Mouse (Mus musculus) ES-E14 (cell line): ENCODE measurements around the gene Klk15.

Source experiments
- CHD2 ChIP-seq: IDR thresholded peaks from 2 replicates; pipeline ENCODE4 v1.6.1; 2014; ENCODE audit warnings: mild to moderate bottlenecking, low read depth, low read length, inconsistent platforms
- HCFC1 ChIP-seq: IDR thresholded peaks from 2 replicates; pipeline ENCODE4 v1.6.1; 2012; ENCODE audit warnings: low read length, inconsistent platforms, borderline replicate concordance; ENCODE audit not compliant: insufficient read depth
- ZC3H11A ChIP-seq: IDR thresholded peaks from 2 replicates; pipeline ENCODE4 v1.6.1; 2012; ENCODE audit warnings: low read depth, mild to moderate bottlenecking, inconsistent platforms, low read length, borderline replicate concordance
- ZNF384 ChIP-seq: IDR thresholded peaks from 2 replicates; pipeline ENCODE4 v1.6.1; 2012; ENCODE audit warnings: low read depth, low read length, inconsistent platforms

GRCm38 (mm10) chr7:43985657-43986056 is 52.1 kb downstream of the Klk15 start:
- no peak for TF ChIP-seq ZC3H11A
- TF ChIP-seq ZNF384: no peak
- TF ChIP-seq HCFC1: no peak
- TF ChIP-seq CHD2: no peak
